Mouse (Mus musculus): ENCODE measurements around the gene Fam126a.

Fam126a gene

GRCm38 (mm10) chr5:24039423-24039822 is 8.9 kb upstream of the Fam126a start:
- no peak for DNase-seq

DNA sequence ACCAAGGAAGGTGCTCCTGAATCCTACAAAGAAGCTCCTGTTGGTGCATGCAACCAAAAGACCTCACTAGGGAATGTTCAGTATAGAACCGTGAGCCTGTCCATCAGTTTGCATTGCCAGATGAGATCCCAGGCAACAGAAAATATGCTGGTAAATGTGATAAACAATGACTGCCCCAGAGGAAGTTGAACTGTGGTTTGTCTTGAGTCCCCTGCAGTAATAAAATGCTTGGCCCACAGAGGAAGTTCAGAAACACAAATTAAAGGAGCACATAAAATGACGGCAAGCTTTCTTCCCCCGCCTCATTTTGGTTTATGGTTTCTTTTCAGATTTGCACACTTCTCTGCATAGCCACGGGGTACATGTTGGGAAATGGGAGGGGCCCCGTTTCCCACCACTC is 8.3 kb upstream of the Fam126a start:
- DNase-seq: no peak

- no peak for DNase-seq
Measured at GRCm38 (mm10) chr5:24038190-24038589, 7.7 kb upstream of the Fam126a start.

DNA sequence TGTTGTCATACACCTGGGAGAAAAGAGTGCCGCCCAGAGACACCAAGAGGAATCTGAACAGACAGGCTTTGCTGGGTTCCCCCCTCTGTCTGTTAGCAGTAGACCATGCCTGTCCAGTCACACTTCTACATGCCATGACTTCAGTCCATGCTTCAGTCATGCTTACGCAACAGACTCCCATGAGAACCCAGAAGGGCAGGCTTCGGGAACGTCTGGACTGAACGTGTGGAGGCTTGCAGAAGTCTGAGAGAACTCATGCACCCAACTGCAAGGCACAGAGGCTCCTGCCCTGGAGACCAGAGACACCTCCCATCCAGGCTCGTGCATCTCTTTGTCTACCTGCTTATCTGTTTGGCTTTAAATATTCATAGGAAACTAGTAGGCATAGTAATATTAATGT is 6.2 kb upstream of the Fam126a start:
- DNase-seq: no peak

- no peak for DNase-seq
Measured at GRCm38 (mm10) chr5:24034970-24035369, 4.5 kb upstream of the Fam126a start.

DNA sequence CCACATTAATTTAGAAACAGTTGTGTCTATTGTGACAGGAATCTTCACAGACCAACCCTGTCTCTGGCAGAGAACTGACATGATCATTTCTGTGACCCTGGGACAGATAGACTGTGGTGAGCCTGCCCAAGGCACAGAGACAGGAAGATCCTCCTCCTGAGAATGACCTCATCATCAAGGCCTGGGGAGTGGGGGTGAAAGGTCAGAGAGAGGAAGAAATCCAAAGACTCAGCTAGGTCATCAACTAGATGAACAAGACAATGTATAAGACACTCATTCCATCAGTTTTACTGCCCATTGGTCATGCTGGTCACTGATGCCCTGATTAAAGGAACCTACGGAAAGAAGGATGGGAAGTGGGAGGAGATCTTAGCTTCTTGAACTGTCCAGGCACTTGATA is 3.6 kb upstream of the Fam126a start:
- no peak for DNase-seq

DNA sequence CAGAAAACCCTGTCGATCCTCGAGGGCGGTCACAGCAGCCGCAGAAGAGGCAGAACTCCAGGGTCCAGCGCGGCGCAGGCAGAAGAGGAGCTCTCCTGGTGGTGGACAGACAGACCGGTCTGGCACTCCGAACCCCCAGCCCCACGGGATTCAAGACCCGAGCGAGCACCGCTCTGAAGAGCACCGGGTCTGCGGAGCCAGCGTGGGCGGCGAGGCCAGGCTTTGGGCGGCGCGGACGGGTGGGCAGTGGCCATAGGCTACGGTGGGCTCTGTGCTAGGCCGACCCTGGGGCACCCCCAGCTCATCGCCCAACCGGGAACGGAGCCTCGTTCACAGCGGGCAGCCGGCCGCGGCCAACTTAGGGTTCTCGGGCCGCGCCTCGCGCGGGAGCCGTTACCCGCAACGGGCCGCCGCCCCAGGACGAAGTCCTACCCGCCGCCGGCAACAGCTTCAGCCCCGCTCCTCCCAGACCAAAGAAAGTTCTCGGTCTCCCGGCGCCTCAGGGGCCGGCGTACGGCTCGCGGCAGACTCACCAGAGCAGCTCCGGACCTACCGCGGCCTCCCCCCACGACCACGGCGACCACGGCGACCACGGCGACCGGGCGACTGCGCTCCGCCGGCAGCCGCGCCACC is 428 bp downstream of the Fam126a start:
- peak in 1 of 2 experiments; percentile 68 for DNase-seq

DNA sequence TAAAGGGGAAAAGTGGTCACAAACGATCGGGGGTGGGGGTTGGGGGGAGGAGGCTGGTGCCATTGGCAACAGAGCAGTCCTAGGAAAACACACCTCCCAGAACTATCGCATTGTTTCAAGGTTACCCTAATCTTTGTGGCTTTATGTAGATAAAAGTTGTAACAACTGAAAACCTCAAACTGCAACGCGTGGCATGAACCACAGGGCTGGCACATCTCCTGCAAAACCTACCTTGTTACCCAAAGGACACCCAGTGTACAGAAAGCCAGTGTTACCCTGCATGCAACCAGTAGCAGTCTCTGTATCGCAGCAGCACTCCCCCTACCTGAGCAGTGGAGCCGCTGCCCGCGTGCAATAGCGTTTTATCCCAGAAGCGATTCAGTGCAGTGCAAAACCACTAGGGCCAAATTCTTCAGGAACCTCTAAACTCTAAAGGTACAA is 1.1 kb downstream of the Fam126a start:
- peak; percentile 64 to 68 for DNase-seq

- no peak for DNase-seq
Measured at GRCm38 (mm10) chr5:24024957-24025356, 5.5 kb downstream of the Fam126a start.

GRCm38 (mm10) chr5:24023226-24023625 is 7.3 kb downstream of the Fam126a start:
- no peak for DNase-seq

- no peak for DNase-seq
Measured at GRCm38 (mm10) chr5:24021683-24022082, 8.8 kb downstream of the Fam126a start.

- DNase-seq: peak; percentile 12 to 28
Measured at GRCm38 (mm10) chr5:24020380-24020779, 10.1 kb downstream of the Fam126a start.

DNA sequence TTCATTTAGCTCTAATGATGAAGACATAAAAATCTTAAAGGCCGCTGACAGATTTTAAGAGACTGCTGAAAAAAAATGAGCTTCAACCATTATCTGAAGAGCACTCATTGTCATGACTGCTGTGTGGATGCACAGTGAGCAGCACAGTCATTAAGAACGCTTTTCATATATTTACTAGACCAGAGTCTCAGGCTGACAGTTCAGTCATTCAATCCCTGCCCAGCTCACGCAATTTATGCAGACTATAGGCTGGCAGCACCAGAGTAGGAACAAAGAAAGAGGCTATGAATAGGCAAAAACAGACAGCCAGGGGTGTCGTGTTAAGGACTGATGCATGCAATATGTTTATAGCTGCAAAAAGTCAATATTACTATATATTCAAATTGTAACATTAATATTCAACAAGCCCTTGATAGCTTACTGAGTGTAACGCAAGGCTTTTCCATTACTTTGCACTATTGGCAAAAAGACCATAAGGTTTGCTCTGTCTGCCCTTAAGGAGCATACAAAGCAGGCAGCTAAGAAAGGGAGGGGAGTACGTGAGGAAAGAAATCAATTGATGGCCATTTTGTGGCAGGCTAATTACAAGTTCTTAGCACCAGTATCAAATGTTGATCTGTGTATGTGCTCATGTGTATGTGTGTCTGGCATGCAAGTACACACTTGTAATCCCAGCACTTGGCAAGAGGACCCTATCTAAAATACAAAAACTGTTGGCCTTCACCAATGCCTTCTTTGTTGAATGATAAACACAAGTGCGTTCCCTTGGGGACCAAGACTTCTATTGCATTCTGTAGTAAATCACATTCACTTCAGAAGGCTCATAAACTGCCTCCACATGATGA is 10.9 kb downstream of the Fam126a start:
- no peak for DNase-seq

DNA sequence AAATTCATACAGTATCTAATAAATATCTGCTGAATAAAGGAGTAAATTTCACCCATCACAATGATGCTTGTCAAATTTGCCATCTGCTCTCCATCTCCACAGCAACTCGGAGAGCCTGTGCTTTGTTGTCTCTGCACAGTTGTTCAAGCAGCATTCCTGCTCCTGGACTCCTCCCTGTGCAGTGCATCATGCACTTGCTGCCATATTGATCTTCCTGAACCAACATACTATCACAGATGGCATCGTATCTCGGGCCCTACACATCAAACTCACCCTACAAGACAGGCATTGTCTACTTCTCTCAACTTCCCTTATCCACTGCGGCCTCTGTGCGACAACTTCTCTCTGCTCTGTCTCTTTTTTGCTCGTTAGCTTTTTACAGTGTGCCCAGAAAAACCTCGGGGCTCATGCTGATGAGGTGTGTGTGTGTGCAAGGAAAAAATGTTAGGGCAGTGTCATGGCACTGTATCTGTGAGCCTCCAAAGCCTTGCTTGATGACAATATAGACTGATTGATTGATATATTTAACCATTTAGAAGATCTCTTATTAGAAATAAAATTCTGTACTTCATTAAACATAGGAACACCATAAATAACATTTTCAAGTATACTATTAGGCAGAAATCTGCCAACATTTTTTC is 11.7 kb downstream of the Fam126a start:
- peak; percentile 12 to 13 for DNase-seq

DNA sequence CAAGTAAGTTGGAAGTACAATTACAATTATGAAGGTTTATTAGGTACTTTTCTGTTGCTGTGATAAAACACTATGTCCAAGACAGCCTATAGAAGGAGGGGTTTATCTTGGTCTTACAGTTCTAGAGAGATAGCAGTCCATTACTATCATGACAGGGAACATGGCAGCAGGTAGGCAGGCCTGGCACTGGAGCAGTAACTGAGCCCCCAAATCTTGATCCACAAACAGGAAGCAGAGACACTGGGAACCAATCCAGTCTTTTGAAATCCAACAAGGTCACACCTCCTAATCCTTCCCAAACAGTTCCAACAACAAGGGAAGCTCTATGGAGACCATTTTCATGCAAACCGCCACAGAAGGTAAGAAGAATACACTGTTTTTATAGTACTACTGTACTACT is 13.6 kb downstream of the Fam126a start:
- DNase-seq: no peak

DNA sequence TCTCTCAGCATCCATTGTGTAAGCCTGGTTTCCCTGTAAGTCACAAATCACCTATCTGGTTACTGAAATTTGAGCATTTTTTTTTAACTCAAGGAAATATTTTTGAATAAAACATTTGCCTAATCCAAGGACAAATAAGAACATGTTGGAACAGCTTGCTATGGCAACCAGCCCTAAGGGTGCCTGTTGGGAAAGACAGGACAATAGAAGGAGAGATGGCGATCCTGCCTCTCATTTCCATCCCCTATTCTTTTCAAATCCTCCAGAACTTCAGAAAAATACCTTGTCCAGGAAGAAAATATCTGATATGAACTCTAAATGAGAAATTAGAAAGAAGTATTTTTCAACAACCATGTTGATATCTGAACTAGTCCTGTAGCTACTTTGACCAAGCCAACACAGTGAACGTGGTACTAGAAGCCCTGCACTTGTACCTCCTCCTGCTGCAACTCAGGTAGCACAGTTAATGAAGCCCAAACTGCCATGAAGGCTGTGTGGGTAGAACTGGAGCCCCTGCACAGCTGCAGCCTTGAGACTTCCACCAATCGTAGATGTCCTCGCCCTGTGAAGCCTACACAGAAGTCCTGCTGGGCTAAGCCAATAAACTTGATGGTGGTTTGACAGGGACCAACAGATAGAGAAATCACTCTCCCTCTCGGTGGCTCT is 17.0 kb downstream of the Fam126a start:
- DNase-seq: no peak

- DNase-seq: no peak
Measured at GRCm38 (mm10) chr5:23999083-23999671, 31.3 kb downstream of the Fam126a start.

DNA sequence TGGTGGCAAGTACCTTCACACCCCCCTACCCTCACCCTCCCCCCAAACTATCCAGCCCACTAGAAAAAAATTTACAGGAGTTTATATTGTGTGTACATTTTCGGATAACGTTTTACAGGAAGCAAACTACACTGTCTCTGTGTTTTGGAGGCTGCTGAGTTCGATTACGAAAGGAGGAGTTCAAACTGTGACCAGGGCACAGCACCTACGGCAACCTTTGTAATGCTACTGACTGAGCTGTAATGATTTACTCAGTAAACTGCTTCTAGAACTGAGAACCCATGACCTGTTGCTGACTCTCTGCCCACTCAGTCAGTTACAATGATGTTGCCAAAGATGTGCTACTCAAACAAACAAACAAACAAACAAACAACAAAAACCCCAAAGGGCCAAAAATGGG is 34.5 kb downstream of the Fam126a start:
- no peak for DNase-seq

- no peak for DNase-seq
Measured at GRCm38 (mm10) chr5:23994929-23995328, 35.6 kb downstream of the Fam126a start.

- DNase-seq: no peak
Measured at GRCm38 (mm10) chr5:23994231-23994630, 36.3 kb downstream of the Fam126a start.

DNA sequence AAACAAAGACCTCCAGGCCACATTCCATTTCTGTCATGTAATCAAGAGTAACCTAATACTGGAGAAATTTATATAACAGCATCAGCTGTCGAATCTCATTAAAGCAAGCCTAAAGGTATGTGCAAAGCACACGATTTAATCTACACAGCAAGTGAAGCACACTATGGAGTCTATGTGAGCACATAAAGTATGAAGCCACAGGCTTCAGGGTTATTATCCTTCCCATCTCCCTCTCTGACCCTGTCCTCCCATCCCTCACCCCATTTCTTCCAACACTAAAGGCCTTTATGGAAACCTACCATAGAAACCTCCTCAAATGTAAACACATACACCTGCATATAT is 37.0 kb downstream of the Fam126a start:
- no peak for DNase-seq

GRCm38 (mm10) chr5:23992876-23993552 is 37.5 kb downstream of the Fam126a start:
- peak; percentile 21 to 32 for DNase-seq

All from cerebellum, postnatal 10 days (tissue).